Mouse (Mus musculus) neutrophil, adult 5-6 weeks (primary cell): ENCODE data around the gene Slc22a30. TPM values are rescaled to one million over a fixed set of nuclear protein-coding genes. Genes with fewer than 3 reads are reported as not detected.
"Not testable (repeated sequence)": the region's sequence is repeated elsewhere in the genome, so short reads cannot be mapped to it uniquely, and the experiment has no call there.

Experiments
- ATAC-seq: fragments of 151-379, 151-347 bp; 2 replicates; pipeline ENCODE4 v1.8.0; 2017; ENCODE audit warnings: mild to moderate bottlenecking, moderate TSS enrichment; ENCODE audit not compliant: insufficient number of reproducible peaks, poor library complexity, low FRiP score, severe bottlenecking; ENCODE audit errors: extremely low read depth
- total RNA-seq: library from RNA; stranded (forward); fragments of 200-1000 nt; gene quantifications from 2 replicates; pipeline ENCODE4 v1.2.3, GENCODE M21; 2017

Slc22a30 gene
- not detected in 2 replicates for total RNA-seq

GRCm38 (mm10) chr19:8405011-8405410, at the start of gene Slc22a30:
Gene Slc22a30 (minus strand): TSS chr19:8405111.
- not testable (repeated sequence) for ATAC-seq

- ATAC-seq = no peak
Observed at GRCm38 (mm10) chr19:8448321-8448720, 43.4 kb upstream of the Slc22a30 start.

- no peak for ATAC-seq
Observed at GRCm38 (mm10) chr19:8447516-8447915, 42.6 kb upstream of the Slc22a30 start.

- no peak for ATAC-seq
Observed at GRCm38 (mm10) chr19:8431051-8431662, 26.2 kb upstream of the Slc22a30 start.

- not testable (repeated sequence) for ATAC-seq
Observed at GRCm38 (mm10) chr19:8407290-8408021, 2.5 kb upstream of the Slc22a30 start.

Other genes starting within 250 kb of the Slc22a30 start
- gene Slc22a29, start 186.2 kb downstream of the Slc22a30 start, total RNA-seq = 0.25 TPM in 1 of 2 replicates, not detected in the other
- gene Slc22a8, start 186.1 kb upstream of the Slc22a30 start, total RNA-seq = not detected in 2 replicates
- gene Slc22a6, start 212.9 kb upstream of the Slc22a30 start, total RNA-seq = not detected in 2 replicates